Mouse (Mus musculus): Measurements from ENCODE around the gene Gm45062. TPM values are rescaled to one million over a fixed set of nuclear protein-coding genes. Genes with fewer than 3 reads are reported as not detected.

Gene Gm45062
- polyA plus RNA-seq, 1 experiment, result 2.0 TPM

GRCm38 (mm10) chr6:8377667-8378066 is 118.4 kb downstream of the Gm45062 start:
- DNase-seq, result no peak
- no peak for TF ChIP-seq POLR2A (IDR thresholded peaks at IDR 0.05; ENCODE audit: low read depth, low read length)
- TF ChIP-seq CTCF (conservative IDR thresholded peaks at IDR 0.05; ENCODE audit: insufficient read depth, insufficient read length, low read depth, low read length), result no peak
- WGBS, result 85% methylated on average over 8 of the region's 8 CpGs
- H3K4me1 ChIP-seq (ENCODE audit: control insufficient read depth, insufficient read depth, low read length), result no peaks in the 10 kb centered on the region
- no peak overlapping the region for H3K27ac ChIP-seq (ENCODE audit: insufficient read depth, low read depth, low read length)
- H3K27me3 ChIP-seq (replicated peaks; ENCODE audit: control insufficient read depth, insufficient read depth, low read length), result no peaks in the 10 kb centered on the region
- peaks cover 1% of the 10 kb centered on the region; the same call in 1 of the 2 replicates for H3K36me3 ChIP-seq (ENCODE audit: control insufficient read depth, insufficient read depth, low read length)
- no peak overlapping the region for H3K4me3 ChIP-seq (ENCODE audit: insufficient read depth, low read depth, low read length)

GRCm38 (mm10) chr6:8389307-8389706 is 130.1 kb downstream of the Gm45062 start:
- H3K4me3 ChIP-seq (ENCODE audit: insufficient read depth, low read depth, low read length), result no peak overlapping the region
- DNase-seq, result no peak
- no peaks in the 10 kb centered on the region for H3K36me3 ChIP-seq (ENCODE audit: control insufficient read depth, insufficient read depth, low read length)
- H3K27me3 ChIP-seq (replicated peaks; ENCODE audit: control insufficient read depth, insufficient read depth, low read length), result no peaks in the 10 kb centered on the region
- TF ChIP-seq POLR2A (IDR thresholded peaks at IDR 0.05; ENCODE audit: low read depth, low read length), result no peak
- no peak for TF ChIP-seq CTCF (conservative IDR thresholded peaks at IDR 0.05; ENCODE audit: insufficient read depth, insufficient read length, low read depth, low read length)
- no peaks in the 10 kb centered on the region for H3K4me1 ChIP-seq (ENCODE audit: control insufficient read depth, insufficient read depth, low read length)
- no peak overlapping the region for H3K27ac ChIP-seq (ENCODE audit: insufficient read depth, low read depth, low read length)
- WGBS, result 97% methylated on average over 2 of the region's 2 CpGs

GRCm38 (mm10) chr6:8390296-8390695 is 131.0 kb downstream of the Gm45062 start:
- H3K27me3 ChIP-seq (replicated peaks; ENCODE audit: control insufficient read depth, insufficient read depth, low read length), result no peaks in the 10 kb centered on the region
- H3K27ac ChIP-seq (ENCODE audit: insufficient read depth, low read depth, low read length), result no peak overlapping the region
- H3K4me3 ChIP-seq (ENCODE audit: insufficient read depth, low read depth, low read length), result no peak overlapping the region
- TF ChIP-seq POLR2A (IDR thresholded peaks at IDR 0.05; ENCODE audit: low read depth, low read length) (no peak), CTCF (conservative IDR thresholded peaks at IDR 0.05; ENCODE audit: insufficient read depth, insufficient read length, low read depth, low read length) (no peak)
- no peaks in the 10 kb centered on the region for H3K4me1 ChIP-seq (ENCODE audit: control insufficient read depth, insufficient read depth, low read length)
- 89% methylated on average over 6 of the region's 6 CpGs for WGBS
- no peak for DNase-seq
- no peaks in the 10 kb centered on the region for H3K36me3 ChIP-seq (ENCODE audit: control insufficient read depth, insufficient read depth, low read length)

GRCm38 (mm10) chr6:8390935-8391334 is 131.7 kb downstream of the Gm45062 start:
- WGBS, result 92% methylated on average over 2 of the region's 2 CpGs
- no peak for DNase-seq

GRCm38 (mm10) chr6:8393029-8393428 is 133.8 kb downstream of the Gm45062 start:
- H3K36me3 ChIP-seq (ENCODE audit: control insufficient read depth, insufficient read depth, low read length), result no peaks in the 10 kb centered on the region
- H3K4me3 ChIP-seq (ENCODE audit: insufficient read depth, low read depth, low read length), result no peak overlapping the region
- no peaks in the 10 kb centered on the region for H3K4me1 ChIP-seq (ENCODE audit: control insufficient read depth, insufficient read depth, low read length)
- no peaks in the 10 kb centered on the region for H3K27me3 ChIP-seq (replicated peaks; ENCODE audit: control insufficient read depth, insufficient read depth, low read length)
- TF ChIP-seq POLR2A (IDR thresholded peaks at IDR 0.05; ENCODE audit: low read depth, low read length) (no peak), CTCF (conservative IDR thresholded peaks at IDR 0.05; ENCODE audit: insufficient read depth, insufficient read length, low read depth, low read length) (no peak)
- no peak for DNase-seq
- whole genome bisulfite sequencing, result 83% methylated on average over 4 of the region's 4 CpGs
- no peak overlapping the region for H3K27ac ChIP-seq (ENCODE audit: insufficient read depth, low read depth, low read length)

More at GRCm38 (mm10) chr6:8390935-8391334, 131.7 kb downstream of the Gm45062 start:
- TF ChIP-seq CTCF (conservative IDR thresholded peaks at IDR 0.05; ENCODE audit: insufficient read depth, insufficient read length, low read depth, low read length), result no peak
- no peak for TF ChIP-seq POLR2A (IDR thresholded peaks at IDR 0.05; ENCODE audit: low read depth, low read length)
- Histone ChIP-seq H3K27ac (ENCODE audit: insufficient read depth, low read depth, low read length) (no peak overlapping the region), H3K4me1 (ENCODE audit: control insufficient read depth, insufficient read depth, low read length) (no peaks in the 10 kb centered on the region), H3K27me3 (replicated peaks; ENCODE audit: control insufficient read depth, insufficient read depth, low read length) (no peaks in the 10 kb centered on the region), H3K36me3 (ENCODE audit: control insufficient read depth, insufficient read depth, low read length) (no peaks in the 10 kb centered on the region), H3K4me3 (ENCODE audit: insufficient read depth, low read depth, low read length) (no peak overlapping the region)

GRCm38 (mm10) chr6:8394044-8394443 is 134.8 kb downstream of the Gm45062 start:
- no peak for DNase-seq
- Histone ChIP-seq H3K36me3 (ENCODE audit: control insufficient read depth, insufficient read depth, low read length) (no peaks in the 10 kb centered on the region), H3K4me1 (ENCODE audit: control insufficient read depth, insufficient read depth, low read length) (no peaks in the 10 kb centered on the region), H3K4me3 (ENCODE audit: insufficient read depth, low read depth, low read length) (no peak overlapping the region), H3K27ac (ENCODE audit: insufficient read depth, low read depth, low read length) (no peak overlapping the region), H3K27me3 (replicated peaks; ENCODE audit: control insufficient read depth, insufficient read depth, low read length) (no peaks in the 10 kb centered on the region)
- TF ChIP-seq POLR2A (IDR thresholded peaks at IDR 0.05; ENCODE audit: low read depth, low read length), result no peak
- no peak for TF ChIP-seq CTCF (conservative IDR thresholded peaks at IDR 0.05; ENCODE audit: insufficient read depth, insufficient read length, low read depth, low read length)

- Histone ChIP-seq H3K36me3 (ENCODE audit: control insufficient read depth, insufficient read depth, low read length) (no peaks in the 10 kb centered on the region), H3K27ac (ENCODE audit: insufficient read depth, low read depth, low read length) (no peak overlapping the region), H3K4me3 (ENCODE audit: insufficient read depth, low read depth, low read length) (no peak overlapping the region), H3K4me1 (ENCODE audit: control insufficient read depth, insufficient read depth, low read length) (no peaks in the 10 kb centered on the region), H3K27me3 (replicated peaks; ENCODE audit: control insufficient read depth, insufficient read depth, low read length) (no peaks in the 10 kb centered on the region)
- no peak for DNase-seq
- WGBS, result 68% methylated on average over 4 of the region's 4 CpGs
- TF ChIP-seq CTCF (conservative IDR thresholded peaks at IDR 0.05; ENCODE audit: insufficient read depth, insufficient read length, low read depth, low read length) (no peak), POLR2A (IDR thresholded peaks at IDR 0.05; ENCODE audit: low read depth, low read length) (no peak)
Measured at GRCm38 (mm10) chr6:8395061-8395460, 135.8 kb downstream of the Gm45062 start.

GRCm38 (mm10) chr6:8397252-8397651 is 138.0 kb downstream of the Gm45062 start:
- WGBS, result 94% methylated on average over 7 of the region's 7 CpGs
- no peak overlapping the region for H3K4me3 ChIP-seq (ENCODE audit: insufficient read depth, low read depth, low read length)
- no peak overlapping the region for H3K27ac ChIP-seq (ENCODE audit: insufficient read depth, low read depth, low read length)
- DNase-seq, result no peak
- TF ChIP-seq CTCF (conservative IDR thresholded peaks at IDR 0.05; ENCODE audit: insufficient read depth, insufficient read length, low read depth, low read length), result no peak
- no peak for TF ChIP-seq POLR2A (IDR thresholded peaks at IDR 0.05; ENCODE audit: low read depth, low read length)
- no peaks in the 10 kb centered on the region for H3K36me3 ChIP-seq (ENCODE audit: control insufficient read depth, insufficient read depth, low read length)
- H3K27me3 ChIP-seq (replicated peaks; ENCODE audit: control insufficient read depth, insufficient read depth, low read length), result no peaks in the 10 kb centered on the region
- H3K4me1 ChIP-seq (ENCODE audit: control insufficient read depth, insufficient read depth, low read length), result no peaks in the 10 kb centered on the region
